Mouse (Mus musculus): ENCODE results near the gene Nat14.

DNA sequence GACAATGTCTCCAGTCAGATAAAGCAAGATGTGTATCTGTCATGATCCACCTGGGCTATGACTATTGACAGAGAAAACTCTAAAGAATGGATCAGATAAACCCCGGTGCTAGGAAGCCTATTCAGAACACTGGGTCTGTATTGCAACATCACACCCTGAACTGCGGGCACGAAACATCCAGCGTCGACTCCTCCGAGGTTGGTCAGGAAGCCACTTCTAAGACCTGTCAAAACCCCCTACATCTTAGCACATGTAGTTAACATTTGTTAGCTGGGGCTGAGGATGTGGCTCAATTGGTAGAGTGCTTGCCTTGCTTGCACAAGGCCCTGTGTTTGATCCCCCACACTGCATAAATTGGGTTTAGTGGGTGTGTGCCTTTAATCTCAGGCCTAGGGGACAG is 26.6 kb downstream of the Nat14 start:
- TF ChIP-seq POLR2A (IDR thresholded peaks at IDR 0.05; ENCODE audit: low read depth, low read length) = no peak
- no peak for TF ChIP-seq CTCF (IDR thresholded peaks at IDR 0.05; ENCODE audit: extremely low read depth, insufficient read depth, insufficient read length, insufficient replicate concordance)

All from spleen, adult 2 months (tissue).